Mouse (Mus musculus) E14TG2a.4 (cell line): ENCODE data around the gene Gm45208.

Experiments
- CTCF ChIP-seq: conservative IDR thresholded peaks from 2 replicates; pipeline ENCODE4 v1.5.1; 2014; ENCODE audit warnings: low read length
- NANOG ChIP-seq: IDR thresholded peaks from 2 replicates; pipeline ENCODE4 v1.6.1; 2014; ENCODE audit warnings: borderline replicate concordance, low read length, mixed read lengths
- POU5F1 ChIP-seq: IDR thresholded peaks from 2 replicates; pipeline ENCODE4 v1.6.1; 2014; ENCODE audit warnings: low read length, borderline replicate concordance

- TF ChIP-seq CTCF (no peak), POU5F1 (no peak), NANOG (no peak)
These were observed 5.1 kb downstream of the Gm45208 start for GRCm38 (mm10) chrX:7727176-7727575.
